ENCODE assay signal across 11 mouse cellular contexts in genomic region chr19:55985518-55985917, GRCm38 (mm10).
DNase-seq lines count a peak whose midpoint lies in the region; TF ChIP-seq lines count a peak whose summit lies in the region.
"Had no signal": no experiment of that assay in that cellular context is flagged by ENCODE, and none has a peak within 500 bp of the region (broad histone marks: within the 10 kb centered on the region; RNA-seq: fewer than 3 reads in every experiment).

No protein-coding gene starts in this region.

- no peak overlapping the region for H3K27ac ChIP-seq in gastrocnemius, adult 2 months
- H3K27ac ChIP-seq: midbrain, embryonic 12.5 days had no signal

- intact Hi-C loops in left cerebral cortex, postnatal 25 days (cut with DNase I): no loop called here
- intact Hi-C loops in gastrocnemius, adult 2 months (cut with DNase I): no loop called here

- TF ChIP-seq CTCF in gastrocnemius, adult 2 months (IDR thresholded peaks at IDR 0.05): no peak

- H3K4me3 ChIP-seq in gastrocnemius, adult 2 months: no peak overlapping the region
- H3K4me3 ChIP-seq: midbrain, embryonic 12.5 days had no signal

- peak; percentile 14 for DNase-seq in embryo, embryonic 10 days (ENCODE audit: low spot score)
- DNase-seq in embryo, embryonic 9.5 days (ENCODE audit: extremely low spot score): no peak
- peak; percentile 16 to 44 for DNase-seq in left cerebral cortex, postnatal 25 days (ENCODE audit: low spot score in 2 of 2)
- DNase-seq in left cerebral cortex, adult 11 months (ENCODE audit: low spot score): no peak
- peak; percentile 55 for DNase-seq in gastrocnemius, adult 2 months
- DNase-seq in layer of hippocampus, adult 9-11 months: peak; percentile 46
- DNase-seq in thymus, adult 18-20 months: no peak
- DNase-seq in adrenal gland, postnatal 14 days: no peak
- DNase-seq: adrenal gland, postnatal 36 days; kidney, adult 8-10 months had no signal

Comparison
In these comparisons a context has a peak if more than half of its experiments do, and no peak if none do; other contexts are left out.
1. DNase-seq: peak in embryo, embryonic 10 days (single experiment), left cerebral cortex, postnatal 25 days (2 of 2), gastrocnemius, adult 2 months (single experiment) and layer of hippocampus, adult 9-11 months (single experiment); none in embryo, embryonic 9.5 days (single experiment), left cerebral cortex, adult 11 months (single experiment), thymus, adult 18-20 months (0 of 2) and adrenal gland, postnatal 14 days (single experiment).